Mouse (Mus musculus): ENCODE results near the gene Ifitm1.

- no peak; the same call in 1 of the 2 replicates for TF ChIP-seq CTCF (IDR thresholded peaks at IDR 0.05; ENCODE audit: low read depth)
- TF ChIP-seq EP300 (IDR thresholded peaks at IDR 0.05; ENCODE audit: low read depth): no peak
Measured at GRCm38 (mm10) chr7:141008312-141008761, 41.3 kb downstream of the Ifitm1 start.
